Mouse (Mus musculus): ENCODE data around the gene Tmem43. TPM values are rescaled to one million over a fixed set of nuclear protein-coding genes. Genes with fewer than 3 reads are reported as not detected.
A peak's percentile ranks its signal among the peaks of the same experiment; 100 is the strongest.

Gene Tmem43
- polyA plus RNA-seq, 1 experiment from 2014 or later, result 29.7 TPM

- Histone ChIP-seq H3K4me3 (ENCODE audit: low read length) (no peak overlapping the region), H3K4me1 (ENCODE audit: control insufficient read depth, insufficient read depth, low read length) (no peaks in the 10 kb centered on the region), H3K36me3 (ENCODE audit: control insufficient read depth, insufficient read depth) (peaks cover 64% of the 10 kb centered on the region), H3K9me3 (replicated peaks; ENCODE audit: control insufficient read depth, low read length) (no peaks in the 10 kb centered on the region), H3K27ac (ENCODE audit: low read length) (no peak overlapping the region), H3K9ac (ENCODE audit: low read length) (no peak overlapping the region), H3K27me3 (ENCODE audit: control insufficient read depth, insufficient read depth, low read length) (no peaks in the 10 kb centered on the region), H3K4me2 (ENCODE audit: low read depth, low read length) (no peak overlapping the region)
- WGBS, result 85% methylated on average over 2 of the region's 2 CpGs
- no peak for ATAC-seq (replicated peaks; ENCODE audit: extremely low read depth, insufficient read depth, low FRiP score)
These were observed 9.9 kb downstream of the Tmem43 start for GRCm38 (mm10) chr6:91483371-91483770.

DNA sequence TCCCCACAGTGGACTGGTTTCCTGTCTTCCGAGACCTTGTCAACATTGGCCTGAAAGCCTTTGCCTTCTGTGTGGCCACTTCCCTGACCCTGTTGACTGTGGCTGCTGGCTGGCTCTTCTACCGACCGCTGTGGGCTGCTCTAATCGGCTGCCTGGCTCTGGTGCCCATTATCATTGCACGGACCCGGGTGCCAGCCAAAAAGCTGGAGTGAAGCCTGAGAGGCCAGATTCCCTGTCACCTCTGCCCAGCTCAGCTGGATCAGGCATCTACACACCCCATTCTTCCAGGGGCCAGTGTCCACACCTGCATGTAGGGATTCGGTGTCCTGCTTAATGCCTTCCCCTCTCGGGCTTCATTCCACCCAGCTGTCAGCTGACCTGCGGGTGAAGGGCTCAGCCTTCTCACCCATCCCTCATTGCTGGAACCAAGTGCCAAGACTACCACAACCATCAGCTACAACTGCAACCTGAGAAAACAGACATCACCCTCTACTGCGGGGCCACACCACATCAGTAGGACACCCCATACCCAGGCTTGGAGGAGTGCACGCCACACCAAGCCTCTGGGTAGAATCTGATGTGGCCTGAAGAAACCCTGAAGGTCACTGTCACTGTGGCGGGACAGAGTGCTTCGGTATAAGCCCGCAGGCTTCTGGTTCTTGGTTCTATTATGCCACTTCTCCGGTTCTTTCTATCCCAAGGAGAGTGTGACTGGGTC is 13.4 kb downstream of the Tmem43 start:
- no peak overlapping the region for H3K9ac ChIP-seq (ENCODE audit: low read length)
- H3K4me3 ChIP-seq (ENCODE audit: low read length), result no peak overlapping the region
- 86% methylated on average over 15 of the region's 15 CpGs for WGBS
- no peak for ATAC-seq (replicated peaks; ENCODE audit: extremely low read depth, insufficient read depth, low FRiP score)
- H3K4me2 ChIP-seq (ENCODE audit: low read depth, low read length), result no peak overlapping the region
- 0 out of 2 replicates have a peak, but pooled peaks cover 3% of the 10 kb centered on the region for H3K4me1 ChIP-seq (ENCODE audit: control insufficient read depth, insufficient read depth, low read length)
- H3K27me3 ChIP-seq (ENCODE audit: control insufficient read depth, insufficient read depth, low read length), result no peaks in the 10 kb centered on the region
- no peak overlapping the region for H3K27ac ChIP-seq (ENCODE audit: low read length)
- H3K9me3 ChIP-seq (replicated peaks; ENCODE audit: control insufficient read depth, low read length), result no peaks in the 10 kb centered on the region
- peaks cover 55% of the 10 kb centered on the region for H3K36me3 ChIP-seq (ENCODE audit: control insufficient read depth, insufficient read depth)

- no peak overlapping the region for H3K9ac ChIP-seq (ENCODE audit: low read length)
- 0 out of 2 replicates have a peak, but pooled peaks cover 3% of the 10 kb centered on the region for H3K4me1 ChIP-seq (ENCODE audit: control insufficient read depth, insufficient read depth, low read length)
- peaks cover 52% of the 10 kb centered on the region for H3K36me3 ChIP-seq (ENCODE audit: control insufficient read depth, insufficient read depth)
- H3K9me3 ChIP-seq (replicated peaks; ENCODE audit: control insufficient read depth, low read length), result no peaks in the 10 kb centered on the region
- 54% methylated on average over 9 of the region's 9 CpGs for WGBS
- no peak overlapping the region for H3K4me2 ChIP-seq (ENCODE audit: low read depth, low read length)
- no peak overlapping the region for H3K4me3 ChIP-seq (ENCODE audit: low read length)
- no peaks in the 10 kb centered on the region for H3K27me3 ChIP-seq (ENCODE audit: control insufficient read depth, insufficient read depth, low read length)
- peak; percentile 52; the same call in 1 of the 2 replicates for ATAC-seq (replicated peaks; ENCODE audit: extremely low read depth, insufficient read depth, low FRiP score)
- no peak overlapping the region; the same call in 1 of the 2 replicates for H3K27ac ChIP-seq (ENCODE audit: low read length)
These were observed 15.2 kb downstream of the Tmem43 start for GRCm38 (mm10) chr6:91488496-91489212.

GRCm38 (mm10) chr6:91489872-91490271 is 16.4 kb downstream of the Tmem43 start:
- no peak overlapping the region for H3K9ac ChIP-seq (ENCODE audit: low read length)
- H3K4me2 ChIP-seq (ENCODE audit: low read depth, low read length), result no peak overlapping the region
- H3K4me1 ChIP-seq (ENCODE audit: control insufficient read depth, insufficient read depth, low read length), result 0 out of 2 replicates have a peak, but pooled peaks cover 3% of the 10 kb centered on the region
- 81% methylated on average over 10 of the region's 10 CpGs for WGBS
- no peak overlapping the region for H3K4me3 ChIP-seq (ENCODE audit: low read length)
- no peaks in the 10 kb centered on the region for H3K27me3 ChIP-seq (ENCODE audit: control insufficient read depth, insufficient read depth, low read length)
- peaks cover 53% of the 10 kb centered on the region for H3K36me3 ChIP-seq (ENCODE audit: control insufficient read depth, insufficient read depth)
- no peaks in the 10 kb centered on the region for H3K9me3 ChIP-seq (replicated peaks; ENCODE audit: control insufficient read depth, low read length)
- H3K27ac ChIP-seq (ENCODE audit: low read length), result no peak overlapping the region
- ATAC-seq (replicated peaks; ENCODE audit: extremely low read depth, insufficient read depth, low FRiP score), result no peak

- Histone ChIP-seq H3K4me1 (ENCODE audit: control insufficient read depth, insufficient read depth, low read length) (0 out of 2 replicates have a peak, but pooled peaks cover 3% of the 10 kb centered on the region), H3K36me3 (ENCODE audit: control insufficient read depth, insufficient read depth) (peaks cover 43% of the 10 kb centered on the region), H3K9ac (ENCODE audit: low read length) (no peak overlapping the region), H3K27ac (ENCODE audit: low read length) (no peak overlapping the region), H3K9me3 (replicated peaks; ENCODE audit: control insufficient read depth, low read length) (no peaks in the 10 kb centered on the region), H3K4me2 (ENCODE audit: low read depth, low read length) (no peak overlapping the region), H3K4me3 (ENCODE audit: low read length) (no peak overlapping the region), H3K27me3 (ENCODE audit: control insufficient read depth, insufficient read depth, low read length) (no peaks in the 10 kb centered on the region)
- WGBS, result 70% methylated on average over 6 of the region's 6 CpGs
- no peak for ATAC-seq (replicated peaks; ENCODE audit: extremely low read depth, insufficient read depth, low FRiP score)
These were observed 17.5 kb downstream of the Tmem43 start for GRCm38 (mm10) chr6:91491004-91491403.

- no peak overlapping the region for H3K27ac ChIP-seq (ENCODE audit: low read length)
- no peak overlapping the region for H3K4me3 ChIP-seq (ENCODE audit: low read length)
- peaks cover 39% of the 10 kb centered on the region for H3K36me3 ChIP-seq (ENCODE audit: control insufficient read depth, insufficient read depth)
- H3K27me3 ChIP-seq (ENCODE audit: control insufficient read depth, insufficient read depth, low read length), result no peaks in the 10 kb centered on the region
- 0 out of 2 replicates have a peak, but pooled peaks cover 3% of the 10 kb centered on the region for H3K4me1 ChIP-seq (ENCODE audit: control insufficient read depth, insufficient read depth, low read length)
- H3K9ac ChIP-seq (ENCODE audit: low read length), result no peak overlapping the region
- ATAC-seq (replicated peaks; ENCODE audit: extremely low read depth, insufficient read depth, low FRiP score), result no peak
- no peaks in the 10 kb centered on the region for H3K9me3 ChIP-seq (replicated peaks; ENCODE audit: control insufficient read depth, low read length)
- WGBS, result 84% methylated on average over 10 of the region's 10 CpGs
- H3K4me2 ChIP-seq (ENCODE audit: low read depth, low read length), result no peak overlapping the region
These were observed 19.6 kb downstream of the Tmem43 start for GRCm38 (mm10) chr6:91493053-91493452.

- no peak overlapping the region for H3K27ac ChIP-seq (ENCODE audit: low read length)
- whole genome bisulfite sequencing, result 78% methylated on average over 8 of the region's 8 CpGs
- no peak for ATAC-seq (replicated peaks; ENCODE audit: extremely low read depth, insufficient read depth, low FRiP score)
- H3K36me3 ChIP-seq (ENCODE audit: control insufficient read depth, insufficient read depth), result peaks cover 48% of the 10 kb centered on the region
- H3K4me1 ChIP-seq (ENCODE audit: control insufficient read depth, insufficient read depth, low read length), result no peaks in the 10 kb centered on the region
- no peaks in the 10 kb centered on the region for H3K27me3 ChIP-seq (ENCODE audit: control insufficient read depth, insufficient read depth, low read length)
- H3K9me3 ChIP-seq (replicated peaks; ENCODE audit: control insufficient read depth, low read length), result no peaks in the 10 kb centered on the region
- no peak overlapping the region for H3K4me2 ChIP-seq (ENCODE audit: low read depth, low read length)
- no peak overlapping the region for H3K9ac ChIP-seq (ENCODE audit: low read length)
- H3K4me3 ChIP-seq (ENCODE audit: low read length), result no peak overlapping the region
These were observed 21.0 kb downstream of the Tmem43 start for GRCm38 (mm10) chr6:91494526-91494925.

GRCm38 (mm10) chr6:91503302-91503701 is 29.8 kb downstream of the Tmem43 start:
- ATAC-seq (replicated peaks; ENCODE audit: extremely low read depth, insufficient read depth, low FRiP score), result no peak
- 76% methylated on average over 1 of the region's 1 CpGs for WGBS
- H3K4me1 ChIP-seq (ENCODE audit: control insufficient read depth, insufficient read depth, low read length), result no peaks in the 10 kb centered on the region
- H3K27ac ChIP-seq (ENCODE audit: low read length), result no peak overlapping the region
- H3K36me3 ChIP-seq (ENCODE audit: control insufficient read depth, insufficient read depth), result peaks cover 69% of the 10 kb centered on the region
- no peak overlapping the region for H3K4me2 ChIP-seq (ENCODE audit: low read depth, low read length)
- H3K27me3 ChIP-seq (ENCODE audit: control insufficient read depth, insufficient read depth, low read length), result no peaks in the 10 kb centered on the region
- no peak overlapping the region for H3K4me3 ChIP-seq (ENCODE audit: low read length)
- 0 out of 2 replicates have a peak, but pooled peaks cover 3% of the 10 kb centered on the region for H3K9me3 ChIP-seq (replicated peaks; ENCODE audit: control insufficient read depth, low read length)
- H3K9ac ChIP-seq (ENCODE audit: low read length), result no peak overlapping the region

GRCm38 (mm10) chr6:91506036-91506435 is 32.5 kb downstream of the Tmem43 start:
- H3K9ac ChIP-seq (ENCODE audit: low read length), result no peak overlapping the region
- peak overlapping the region; percentile 66 for H3K27ac ChIP-seq (ENCODE audit: low read length)
- no peak overlapping the region for H3K4me3 ChIP-seq (ENCODE audit: low read length)
- 79% methylated on average over 5 of the region's 5 CpGs for WGBS
- H3K4me2 ChIP-seq (ENCODE audit: low read depth, low read length), result no peak overlapping the region
- 0 out of 2 replicates have a peak, but pooled peaks cover 3% of the 10 kb centered on the region for H3K9me3 ChIP-seq (replicated peaks; ENCODE audit: control insufficient read depth, low read length)
- ATAC-seq (replicated peaks; ENCODE audit: extremely low read depth, insufficient read depth, low FRiP score), result no peak
- peaks cover 50% of the 10 kb centered on the region for H3K36me3 ChIP-seq (ENCODE audit: control insufficient read depth, insufficient read depth)
- H3K27me3 ChIP-seq (ENCODE audit: control insufficient read depth, insufficient read depth, low read length), result no peaks in the 10 kb centered on the region
- H3K4me1 ChIP-seq (ENCODE audit: control insufficient read depth, insufficient read depth, low read length), result no peaks in the 10 kb centered on the region
